Mouse (Mus musculus) bone marrow macrophage, adult 2 months (primary cell): ENCODE data around the gene Ccsap. TPM values are rescaled to one million over a fixed set of nuclear protein-coding genes. Genes with fewer than 3 reads are reported as not detected.

ENCODE experiments used
- H3K27ac ChIP-seq: 2 replicates; pipeline ENCODE4 v1.5.1; 2012; ENCODE audit warnings: low read depth, low read length; ENCODE audit not compliant: insufficient read depth
- H3K4me1 ChIP-seq: 2 replicates; pipeline ENCODE4 v1.6.1; 2012; ENCODE audit warnings: low read length; ENCODE audit not compliant: control insufficient read depth, insufficient read depth
- H3K4me3 ChIP-seq: 2 replicates; pipeline ENCODE4 v1.5.1; 2012; ENCODE audit warnings: mild to moderate bottlenecking, low read length, moderate library complexity; ENCODE audit not compliant: insufficient read depth
- CTCF ChIP-seq: IDR thresholded peaks from 2 replicates; pipeline ENCODE4 v1.5.1; 2012; ENCODE audit warnings: low read depth, mild to moderate bottlenecking, low read length, moderate library complexity
- POLR2A ChIP-seq: IDR thresholded peaks from 2 replicates; pipeline ENCODE4 v1.6.1; 2012; ENCODE audit warnings: mild to moderate bottlenecking, low read depth, low read length, borderline replicate concordance
- polyA plus RNA-seq: library from polyadenylated mRNA; stranded (reverse); fragments of >200 nt; gene quantifications from 2 replicates; pipeline ENCODE4 v1.2.4, GENCODE M21; 2012; ENCODE audit not compliant: missing spikeins, insufficient read depth, insufficient read length

Gene Ccsap
- polyA plus RNA-seq, 1 experiment, result 5.9 TPM

GRCm38 (mm10) chr8:123826001-123826400, 34.0 kb downstream of the Ccsap start:
- Histone ChIP-seq H3K4me3 (no peak overlapping the region), H3K27ac (no peak overlapping the region), H3K4me1 (no peaks in the 10 kb centered on the region)
- no peak for TF ChIP-seq POLR2A
- TF ChIP-seq CTCF, result peak; percentile 35

DNA sequence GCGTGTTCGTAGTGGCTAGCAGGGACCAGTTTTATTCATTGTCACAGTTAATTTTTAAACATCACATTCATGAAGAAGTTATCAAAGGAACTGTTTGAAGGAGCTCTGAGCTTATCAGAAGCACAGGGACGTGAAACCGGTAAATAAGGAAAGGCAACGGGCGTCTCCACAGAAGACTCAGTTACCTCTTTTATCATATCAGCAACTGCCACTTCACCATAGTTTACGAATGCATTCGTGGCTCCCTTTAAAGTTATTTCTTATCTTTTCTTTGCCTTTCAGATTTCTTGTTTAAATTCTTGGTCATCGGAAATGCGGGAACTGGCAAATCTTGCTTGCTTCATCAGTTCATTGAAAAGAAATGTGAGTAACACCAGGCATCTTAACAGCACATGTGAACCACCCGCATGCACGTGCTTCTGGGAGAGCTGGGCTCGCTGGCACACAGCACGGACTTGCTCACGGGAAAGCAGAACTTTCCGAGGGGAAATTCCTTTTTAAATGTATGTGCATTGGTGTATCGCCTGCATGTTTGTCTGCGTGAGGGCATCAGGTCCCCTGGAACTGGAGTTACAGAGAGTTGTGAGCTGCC, 36.4 kb downstream of the Ccsap start:
- H3K27ac ChIP-seq, result no peak overlapping the region
- H3K4me1 ChIP-seq, result no peaks in the 10 kb centered on the region
- TF ChIP-seq POLR2A, result no peak
- no peak overlapping the region for H3K4me3 ChIP-seq

GRCm38 (mm10) chr8:123823111-123823510, 36.9 kb downstream of the Ccsap start:
- H3K4me3 ChIP-seq, result no peak overlapping the region
- TF ChIP-seq POLR2A (no peak), CTCF (no peak)
- no peaks in the 10 kb centered on the region for H3K4me1 ChIP-seq
- H3K27ac ChIP-seq, result no peak overlapping the region

DNA sequence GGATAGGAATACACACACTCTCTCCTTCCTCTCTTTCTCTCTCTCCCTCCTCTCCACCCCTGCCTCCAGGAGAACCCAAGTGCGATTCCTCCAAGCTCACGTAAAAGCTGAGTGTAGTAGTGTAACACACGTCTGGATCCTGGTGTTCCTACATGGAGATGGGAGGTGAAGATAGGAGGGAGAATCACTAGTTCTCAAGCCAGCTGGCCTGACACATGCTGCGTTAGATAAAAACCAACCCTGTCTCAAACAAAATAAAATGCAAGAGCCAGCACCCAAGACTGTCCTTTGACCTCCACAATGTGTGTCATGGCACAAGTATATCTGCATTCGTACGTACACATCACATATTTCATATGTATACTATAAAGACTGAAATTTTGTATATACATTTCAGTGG, 39.2 kb downstream of the Ccsap start:
- H3K27ac ChIP-seq, result no peak overlapping the region
- TF ChIP-seq POLR2A, result no peak
- TF ChIP-seq CTCF, result no peak

GRCm38 (mm10) chr8:123819683-123820610, 40.1 kb downstream of the Ccsap start:
- TF ChIP-seq CTCF, result no peak
- no peak overlapping the region for H3K27ac ChIP-seq
- no peak overlapping the region for H3K4me3 ChIP-seq
- no peaks in the 10 kb centered on the region for H3K4me1 ChIP-seq

More for the DNA sequence above, 39.2 kb downstream of the Ccsap start:
- Histone ChIP-seq H3K4me1 (no peaks in the 10 kb centered on the region), H3K4me3 (no peak overlapping the region)

- no peaks in the 10 kb centered on the region for H3K4me1 ChIP-seq
- H3K4me3 ChIP-seq, result no peak overlapping the region
- no peak for TF ChIP-seq CTCF
- H3K27ac ChIP-seq, result no peak overlapping the region
These were observed 42.3 kb downstream of the Ccsap start for GRCm38 (mm10) chr8:123817747-123818146.

GRCm38 (mm10) chr8:123816939-123817338, 43.1 kb downstream of the Ccsap start:
- Histone ChIP-seq H3K4me1 (no peaks in the 10 kb centered on the region), H3K4me3 (no peak overlapping the region), H3K27ac (no peak overlapping the region)
- no peak for TF ChIP-seq POLR2A
- TF ChIP-seq CTCF, result no peak

DNA sequence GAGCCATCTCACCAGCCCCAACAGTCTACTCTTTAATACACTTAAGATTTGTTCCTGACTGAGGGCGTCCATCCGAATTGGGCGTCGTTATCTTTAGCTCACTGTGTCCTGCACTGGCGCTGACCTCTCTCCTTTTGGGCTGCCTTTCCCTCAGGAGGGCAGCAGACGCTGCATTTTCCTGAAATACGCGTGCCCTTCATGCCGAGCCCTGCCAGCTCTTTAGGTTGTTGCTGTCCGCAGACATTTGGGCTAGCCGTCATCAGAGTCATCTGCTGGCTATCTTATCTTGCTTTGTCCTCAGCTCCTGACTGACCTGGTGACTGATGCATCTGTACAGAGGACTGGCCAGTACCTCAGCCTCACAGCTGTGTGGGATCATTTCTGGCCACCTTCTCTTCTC, 44.7 kb downstream of the Ccsap start:
- Histone ChIP-seq H3K27ac (no peak overlapping the region), H3K4me3 (no peak overlapping the region), H3K4me1 (no peaks in the 10 kb centered on the region)
- TF ChIP-seq CTCF (no peak), POLR2A (no peak)

GRCm38 (mm10) chr8:123813892-123814266, 46.1 kb downstream of the Ccsap start:
- Histone ChIP-seq H3K4me3 (no peak overlapping the region), H3K27ac (no peak overlapping the region), H3K4me1 (no peaks in the 10 kb centered on the region)
- TF ChIP-seq POLR2A (no peak), CTCF (no peak)

DNA sequence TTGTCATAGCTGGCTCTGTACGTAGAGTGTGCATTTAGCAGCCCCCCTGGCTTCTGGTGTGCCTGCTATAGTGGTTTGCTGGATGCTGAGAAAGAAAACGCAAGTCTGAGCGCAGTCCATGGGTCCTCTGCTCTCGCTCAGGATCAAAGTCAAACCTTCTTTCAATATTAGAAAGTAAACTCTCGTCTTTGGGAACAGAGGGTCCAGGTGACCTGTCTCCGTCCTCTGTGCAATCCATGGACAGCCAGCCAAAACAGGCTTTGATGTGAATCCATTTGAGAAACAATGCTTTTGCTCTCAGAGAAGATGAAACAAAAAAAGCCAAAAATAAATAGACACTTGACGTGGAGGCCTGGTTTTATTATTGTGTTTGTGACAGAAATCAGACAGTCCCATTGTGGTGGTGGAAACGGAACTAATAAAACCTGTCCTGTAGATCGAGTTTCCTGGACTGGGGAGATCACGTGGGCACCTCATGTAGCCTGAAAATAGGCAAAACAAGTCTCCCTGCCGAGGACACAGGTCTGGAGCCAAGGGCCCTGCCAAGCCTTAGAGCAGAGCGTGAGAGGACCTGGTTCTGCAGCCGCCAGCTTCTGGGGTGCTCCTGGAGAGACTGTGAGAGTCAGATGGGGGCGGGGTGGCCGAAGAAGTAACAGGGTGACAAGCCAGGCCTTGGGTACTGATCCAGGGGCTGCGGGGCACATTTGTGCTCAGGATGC, 46.7 kb downstream of the Ccsap start:
- Histone ChIP-seq H3K27ac (no peak overlapping the region), H3K4me1 (no peaks in the 10 kb centered on the region), H3K4me3 (no peak overlapping the region)
- TF ChIP-seq POLR2A, result no peak
- TF ChIP-seq CTCF, result no peak
